Mouse (Mus musculus) kidney, adult 8-10 months (tissue): ENCODE results near the gene Parvg.
A peak's percentile ranks its signal among the peaks of the same experiment; 100 is the strongest.

ENCODE experiments used
- DNase-seq, 2 experiments: peaks; one replicate each; pipeline ENCODE4 v3.0.0; 2022

Gene Parvg

DNA sequence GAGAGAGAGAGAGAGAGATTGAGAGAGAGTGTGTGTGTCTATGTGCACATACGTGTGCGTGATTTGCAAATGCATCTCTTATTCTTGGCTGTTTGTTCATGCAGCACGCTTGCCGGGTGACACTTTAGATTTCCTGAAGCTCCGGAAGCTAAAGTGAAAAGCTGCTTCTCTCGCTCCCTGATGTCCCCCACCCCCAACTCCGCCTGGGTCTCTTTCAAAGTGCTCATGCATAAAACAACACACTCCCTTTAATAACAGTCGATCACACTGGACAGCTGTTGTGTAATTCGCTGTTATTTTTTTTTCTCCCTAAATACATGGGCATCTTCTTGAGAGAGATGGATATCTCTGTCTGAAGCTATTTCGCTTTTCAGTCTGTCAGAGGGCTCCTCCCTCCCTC is 18.5 kb upstream of the Parvg start:
- no peak for DNase-seq

DNA sequence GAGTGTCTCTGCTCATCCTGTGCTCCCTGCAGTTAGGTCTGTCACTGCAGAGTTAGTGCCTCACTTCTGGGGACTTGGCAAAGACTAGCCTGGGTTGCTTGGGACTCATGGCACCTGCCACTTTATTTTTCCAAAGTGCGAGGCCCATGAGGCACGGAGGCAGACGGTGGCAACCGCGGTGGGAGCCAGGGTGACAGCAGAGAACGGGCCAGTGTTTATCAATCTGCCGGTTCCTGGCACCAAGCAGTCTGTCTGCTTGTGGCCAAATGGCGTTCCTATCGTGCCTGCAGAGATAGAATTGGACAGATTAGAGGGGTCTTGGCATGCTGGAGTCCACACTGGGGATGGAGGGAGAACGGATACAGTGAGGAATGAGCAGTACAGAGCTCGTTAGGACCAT is 13.6 kb upstream of the Parvg start:
- no peak for DNase-seq

DNA sequence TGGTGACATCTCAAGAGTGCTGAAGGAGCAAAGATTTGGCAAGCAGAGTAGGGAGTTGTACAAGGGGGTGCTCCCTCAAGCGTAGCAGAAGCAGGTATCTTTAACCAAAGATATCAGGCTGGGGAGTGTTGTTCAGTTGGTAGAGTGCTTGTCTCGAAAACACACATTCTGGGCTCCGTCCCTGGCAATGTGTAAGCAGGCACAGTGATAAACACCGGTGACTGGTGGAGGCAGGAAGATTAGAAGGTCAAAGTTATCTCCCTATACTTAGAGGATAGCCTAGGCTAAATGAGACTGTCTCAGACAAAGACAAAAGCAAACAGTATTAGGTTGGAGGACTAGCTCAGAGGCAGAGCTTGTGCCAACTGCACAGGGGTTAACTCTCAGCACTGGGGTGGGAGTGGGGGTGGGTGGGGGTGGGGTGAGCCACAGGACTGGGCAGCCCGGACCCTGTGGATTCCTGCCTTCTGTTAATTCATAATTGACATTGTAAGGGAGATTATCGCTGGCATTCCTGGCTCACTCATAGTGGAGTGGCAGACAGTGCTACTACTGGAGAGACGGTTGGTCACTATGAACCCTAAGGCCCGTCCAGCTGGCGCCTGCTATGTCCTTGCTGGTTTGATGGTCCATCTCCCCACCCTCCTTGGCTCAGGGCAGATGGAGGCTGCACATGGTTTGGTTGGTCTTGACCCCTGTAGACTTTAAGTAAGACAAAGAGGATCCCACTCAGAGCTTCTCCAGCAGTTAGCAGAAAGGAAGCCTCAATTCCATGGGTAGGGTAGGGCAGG is 12.3 kb upstream of the Parvg start:
- no peak for DNase-seq

DNA sequence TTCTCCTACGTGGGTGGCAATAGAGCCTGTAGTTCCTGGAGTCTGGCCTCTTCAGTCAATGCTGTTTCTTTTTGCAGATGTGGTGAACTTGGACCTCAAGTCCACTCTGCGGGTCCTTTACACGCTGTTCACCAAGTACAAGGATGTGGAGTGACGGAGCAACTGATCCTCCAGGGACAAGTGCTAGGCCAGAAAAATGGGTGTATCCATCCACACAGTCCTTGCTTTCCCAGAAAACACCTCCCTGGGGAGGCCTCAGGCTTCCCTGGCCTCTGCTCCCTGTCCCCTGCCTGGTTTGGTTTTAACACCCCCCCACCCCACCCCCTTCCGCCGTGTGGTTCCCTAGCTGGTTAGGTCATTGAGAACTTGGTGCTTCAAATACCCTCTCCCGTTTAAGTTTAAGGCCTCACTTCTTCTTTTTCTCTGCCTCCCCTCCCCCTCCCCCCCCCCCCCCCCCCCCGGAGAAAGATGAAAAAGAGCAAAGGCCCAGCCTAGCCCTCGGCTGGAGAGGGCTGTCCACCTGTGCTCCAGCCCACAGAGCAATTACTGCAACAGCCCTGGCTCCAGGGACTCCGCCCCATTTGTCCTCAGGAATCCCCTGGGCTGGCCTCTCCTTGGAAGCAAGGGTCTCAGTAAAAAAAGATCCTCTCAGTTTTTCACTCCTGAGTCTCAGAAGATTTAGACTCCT is 10.8 kb upstream of the Parvg start:
- no peak for DNase-seq

DNA sequence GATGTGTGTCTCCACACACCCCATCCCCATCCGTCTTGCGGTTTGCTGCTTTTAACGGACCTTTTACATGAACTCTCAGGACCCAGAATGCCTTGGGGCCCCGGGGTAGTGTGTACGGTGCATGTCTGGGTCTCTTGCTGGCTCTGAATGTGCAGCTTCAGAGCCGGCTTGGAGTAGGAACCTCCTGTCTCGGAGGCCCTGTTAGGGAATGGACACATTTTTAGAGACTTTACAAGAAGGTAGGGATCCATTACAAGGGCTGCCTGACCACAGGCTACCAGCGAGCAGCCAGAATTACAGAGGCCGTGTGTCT is 10.3 kb upstream of the Parvg start:
- DNase-seq, result no peak

DNA sequence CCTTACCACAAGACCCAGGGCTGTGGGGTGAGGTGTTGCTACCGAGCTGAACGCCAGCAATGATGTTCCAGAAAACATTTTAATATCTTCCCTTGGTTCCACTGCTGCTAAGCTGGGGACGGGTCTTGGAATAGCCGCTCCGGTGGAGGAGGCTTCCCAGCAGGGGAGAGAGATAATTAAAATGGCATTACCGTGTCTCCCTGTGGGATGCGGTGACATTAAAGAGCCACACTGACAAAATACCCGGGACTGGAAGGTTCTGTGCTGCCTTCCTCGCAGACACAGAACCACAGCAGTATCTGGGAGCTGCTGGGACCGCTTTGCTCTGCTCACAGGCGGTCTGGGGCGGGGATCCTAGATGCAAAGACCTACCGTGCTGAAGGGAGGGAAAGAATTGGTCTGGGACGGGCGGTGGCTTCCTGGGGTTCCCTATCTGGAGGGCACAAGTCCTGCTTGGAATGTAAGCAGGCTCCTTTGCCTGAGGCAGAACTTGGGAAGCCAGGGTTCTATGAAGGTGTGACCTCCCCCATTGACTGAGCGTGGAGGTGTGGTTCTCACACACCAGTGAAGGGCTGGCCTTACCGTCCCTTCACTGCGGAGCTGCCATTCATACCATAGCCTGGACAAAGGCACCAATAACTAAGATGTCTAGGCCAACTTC is 9.3 kb upstream of the Parvg start:
- DNase-seq, result no peak

DNA sequence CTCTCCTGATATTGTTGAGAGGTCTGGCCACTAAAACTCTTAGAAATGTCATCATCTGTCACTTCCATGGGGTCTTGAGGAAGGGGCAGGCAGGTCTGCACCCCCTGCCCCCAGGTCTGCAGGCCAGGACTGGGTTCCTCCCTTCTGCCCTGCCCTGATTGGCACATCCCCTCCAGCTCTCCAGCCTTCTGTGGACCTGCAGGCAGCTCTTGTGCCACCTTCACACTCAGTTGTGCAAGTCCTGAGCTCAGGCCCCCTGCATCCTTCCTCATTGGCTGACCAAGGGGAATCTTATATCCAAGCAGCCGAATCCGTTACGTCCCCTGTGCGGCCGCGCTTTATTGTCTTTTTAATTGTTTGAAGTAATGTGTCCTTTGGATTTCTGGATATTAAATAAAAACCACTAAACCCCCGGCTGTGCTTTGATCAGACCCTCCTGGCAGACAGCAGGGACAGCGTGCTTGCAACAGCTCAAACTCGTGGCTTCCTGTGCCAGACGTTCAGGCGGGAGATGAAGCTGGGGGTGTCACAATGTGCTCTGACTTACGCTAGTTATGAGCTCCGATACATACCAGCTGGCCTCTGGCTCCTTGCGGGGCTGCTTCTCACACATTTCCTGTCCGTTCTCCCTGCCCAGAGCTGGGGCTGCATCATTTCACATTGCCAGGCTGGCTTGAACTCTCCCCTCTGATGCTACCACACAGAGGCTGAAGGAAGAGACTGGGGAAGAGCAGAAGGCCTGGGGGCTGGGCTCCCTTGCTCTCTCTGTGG is 8.4 kb upstream of the Parvg start:
- DNase-seq, result no peak

DNA sequence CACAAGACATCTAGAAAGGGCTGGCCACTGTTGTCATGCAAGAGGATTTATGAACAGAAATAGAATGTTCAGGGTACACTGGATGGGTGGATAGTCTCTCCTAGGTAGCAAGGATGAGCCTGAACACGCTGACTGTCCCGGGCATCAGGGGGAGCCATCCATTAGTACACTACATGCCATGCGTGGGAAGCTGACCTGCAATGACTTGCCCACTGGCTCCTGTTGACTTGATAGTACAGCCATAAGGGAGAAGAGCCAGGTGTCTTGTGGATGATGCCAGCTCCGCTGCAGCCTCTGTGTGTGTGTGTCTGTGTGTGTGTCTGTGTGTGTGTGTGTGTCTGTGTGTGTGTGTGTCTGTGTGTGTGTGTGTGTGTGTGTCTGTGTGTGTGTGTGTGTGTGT is 4.4 kb upstream of the Parvg start:
- DNase-seq, result no peak

DNA sequence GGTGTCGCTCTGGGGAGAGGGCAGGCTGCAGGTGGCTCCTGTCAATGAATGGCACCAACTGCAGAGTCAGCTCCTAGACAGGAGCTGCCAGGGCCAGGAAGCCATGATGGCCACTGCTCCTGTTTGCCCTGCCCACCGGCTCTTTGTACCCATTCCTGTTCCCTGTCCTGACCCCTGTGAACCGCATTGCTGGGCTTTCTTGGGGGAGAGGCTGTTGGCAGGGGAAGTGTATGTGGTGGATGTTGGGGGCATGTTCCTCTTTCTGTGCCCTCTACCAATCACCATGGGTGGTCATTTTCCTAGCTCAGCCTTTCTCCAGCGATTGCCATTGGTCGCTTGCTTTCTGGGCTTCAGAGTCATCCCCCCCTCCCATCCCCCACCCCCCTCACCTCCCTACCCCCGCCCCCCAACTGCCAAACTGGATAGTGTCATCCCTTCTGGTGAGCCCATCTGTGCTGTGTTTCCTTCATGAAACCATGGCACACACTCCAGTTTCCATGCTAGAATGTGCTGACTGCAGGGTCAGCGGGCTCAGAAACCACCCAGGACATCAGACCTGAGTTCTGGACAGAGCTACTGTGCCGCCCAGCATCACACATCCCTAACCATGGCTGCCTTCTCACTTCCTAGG is 2.2 kb upstream of the Parvg start:
- no peak for DNase-seq

DNA sequence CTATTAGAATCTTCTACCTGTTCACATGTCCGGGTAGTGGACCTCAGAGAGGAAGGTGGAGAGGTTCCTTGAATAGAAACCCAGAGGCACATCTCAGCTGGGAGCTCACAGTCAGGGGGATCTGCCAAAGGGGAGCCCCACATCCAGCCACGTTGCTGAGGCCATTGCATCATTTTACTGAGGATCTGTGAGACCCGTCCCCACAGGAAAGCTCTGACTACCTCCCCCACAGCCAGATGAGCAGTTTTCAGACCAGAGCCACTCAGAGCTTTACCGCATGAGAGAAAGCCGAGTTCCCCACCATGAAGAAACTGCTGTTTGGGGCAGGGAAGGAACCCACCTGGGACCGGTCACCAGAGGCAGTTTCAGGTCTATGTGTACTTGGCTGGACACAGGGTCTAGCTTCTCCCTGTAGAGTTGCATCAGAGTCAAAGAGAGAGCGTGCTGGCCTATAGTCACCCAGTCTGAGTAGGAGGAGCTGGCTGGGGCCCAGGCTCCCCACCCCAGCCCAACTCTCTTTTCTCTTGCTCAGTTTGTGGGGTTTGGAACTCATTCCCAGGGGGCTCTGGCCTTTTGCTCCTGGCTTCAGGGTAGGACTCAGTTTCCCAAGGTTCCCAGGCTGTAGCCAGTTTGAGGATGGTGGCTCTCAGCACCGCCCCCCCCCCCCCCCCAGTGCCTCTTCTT is 1.2 kb downstream of the Parvg start:
- no peak for DNase-seq

DNA sequence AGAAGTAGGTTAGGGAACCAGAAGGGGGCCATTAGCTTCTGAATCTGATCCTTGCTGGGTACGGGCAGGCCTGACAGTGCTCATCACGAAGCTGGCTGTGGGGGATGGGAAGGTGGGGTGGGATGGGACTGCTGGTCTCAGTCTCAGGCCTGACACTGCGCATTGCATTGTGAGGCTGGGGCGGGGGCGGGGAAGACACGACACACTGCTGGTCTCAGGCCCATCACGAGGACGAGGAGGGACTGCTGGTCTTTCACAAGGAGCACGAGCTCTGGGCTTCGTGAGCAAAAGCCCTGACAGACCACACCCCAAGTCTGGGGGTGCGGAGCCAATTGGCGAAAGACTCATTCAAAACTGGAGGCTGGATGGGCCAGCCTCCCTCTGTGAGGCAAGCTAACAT is 1.9 kb downstream of the Parvg start:
- no peak for DNase-seq

DNA sequence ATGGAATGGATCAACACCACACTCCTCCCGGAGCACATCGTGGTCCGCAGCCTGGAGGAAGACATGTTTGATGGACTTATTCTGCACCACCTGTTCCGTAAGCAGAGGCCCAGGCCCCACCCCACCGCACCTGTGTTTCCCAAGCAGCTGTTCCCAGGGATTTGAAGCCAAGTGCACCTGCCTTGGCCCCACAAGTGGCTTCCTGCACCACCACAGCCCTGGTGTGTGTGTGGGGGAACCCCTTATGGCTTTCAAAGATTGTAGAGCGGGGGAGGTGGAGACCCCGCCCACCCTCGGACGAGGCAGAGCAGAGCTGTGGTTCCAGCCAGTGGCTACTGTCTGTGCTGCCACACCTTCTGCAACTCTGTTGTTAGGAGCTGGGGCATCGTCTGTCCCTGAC is 5.0 kb downstream of the Parvg start:
- DNase-seq, result no peak

DNA sequence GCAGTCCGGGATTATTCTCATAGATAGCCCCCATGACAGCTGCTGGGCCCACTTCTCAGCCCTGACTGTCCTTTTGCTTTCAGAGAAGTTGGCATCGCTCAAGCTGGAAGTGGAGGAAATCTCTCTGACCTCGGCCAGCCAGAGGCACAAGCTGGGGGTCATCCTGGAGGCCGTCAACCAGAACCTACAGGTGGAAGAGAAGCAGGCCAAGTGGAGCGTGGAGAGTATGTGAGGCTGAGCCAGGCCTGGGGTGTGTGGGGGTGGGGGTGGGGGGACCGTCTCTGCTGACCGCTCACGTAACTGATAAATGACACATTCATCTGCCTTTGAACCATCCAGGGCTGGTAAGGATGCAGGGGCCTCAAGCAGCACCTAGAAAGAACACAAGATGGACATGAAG is 6.1 kb downstream of the Parvg start:
- peak; percentile 29 to 45 for DNase-seq

DNA sequence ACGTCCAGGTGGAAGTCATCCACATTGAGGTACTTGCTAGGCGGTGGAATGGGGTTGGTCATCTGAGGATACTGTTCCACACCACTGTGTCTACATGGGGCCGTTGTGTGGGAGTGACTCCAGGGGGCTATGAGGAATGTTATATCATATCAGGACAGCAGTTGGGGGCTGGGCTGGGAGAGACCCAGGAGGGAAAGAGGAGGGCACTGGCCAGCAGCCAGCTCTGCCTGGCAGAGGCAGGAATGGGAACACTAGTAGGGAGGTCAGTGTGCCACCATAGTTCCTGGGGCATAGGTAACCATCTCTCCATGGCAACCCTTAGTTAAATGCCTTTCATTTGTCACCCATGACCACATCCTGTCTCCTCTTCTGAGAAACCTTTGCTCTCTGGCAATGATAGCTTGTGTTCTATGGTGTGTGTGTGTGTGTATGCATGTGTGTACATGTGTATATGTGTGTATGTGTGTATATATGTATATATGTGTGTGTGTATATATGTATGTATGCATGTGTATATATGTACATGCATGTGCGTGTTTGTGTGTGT is 7.3 kb downstream of the Parvg start:
- DNase-seq, result no peak

DNA sequence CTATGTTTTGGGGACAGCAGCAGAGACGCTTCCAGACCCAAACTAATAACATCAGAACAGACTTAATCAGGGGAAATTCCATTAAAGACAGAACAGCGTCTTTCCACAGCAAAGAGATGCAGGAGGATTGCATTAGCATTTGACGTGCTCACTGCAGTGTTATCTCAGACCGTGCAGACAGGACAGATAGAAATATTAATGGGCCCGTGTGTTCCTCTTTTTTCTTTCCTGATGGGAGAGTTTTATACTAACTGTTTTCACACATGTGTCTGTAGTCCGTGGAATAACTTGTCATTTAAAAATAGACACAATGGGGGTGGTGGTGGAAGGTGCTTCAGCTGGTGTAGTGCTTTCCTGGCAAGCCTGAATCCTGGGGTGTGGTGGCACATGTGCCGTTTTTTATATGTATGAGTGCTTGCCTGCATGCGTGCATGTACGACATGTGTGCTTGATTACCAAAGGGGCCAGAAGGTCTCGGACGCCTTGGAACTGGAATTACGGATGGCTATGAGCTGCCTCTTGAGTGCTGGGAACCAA is 12.5 kb downstream of the Parvg start:
- no peak for DNase-seq

DNA sequence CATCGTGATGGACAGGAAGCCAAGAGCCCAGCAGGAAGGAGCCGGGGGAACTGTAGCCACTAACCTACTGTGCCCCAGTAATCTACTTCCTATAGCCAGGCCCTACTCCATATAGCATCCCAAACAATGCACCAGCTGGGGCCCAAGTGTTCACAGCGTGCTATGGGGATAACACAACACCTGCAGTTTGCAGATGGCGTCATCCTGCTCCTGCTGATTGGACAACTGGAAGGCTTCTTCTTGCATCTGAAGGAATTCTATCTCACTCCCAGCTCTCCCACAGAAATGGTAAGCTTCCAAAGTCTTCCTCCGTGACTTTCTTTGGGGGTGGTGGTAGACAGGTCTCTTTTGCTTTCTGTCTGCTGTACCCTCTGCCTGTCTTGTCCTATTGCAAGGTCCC is 13.8 kb downstream of the Parvg start:
- DNase-seq, result no peak

DNA sequence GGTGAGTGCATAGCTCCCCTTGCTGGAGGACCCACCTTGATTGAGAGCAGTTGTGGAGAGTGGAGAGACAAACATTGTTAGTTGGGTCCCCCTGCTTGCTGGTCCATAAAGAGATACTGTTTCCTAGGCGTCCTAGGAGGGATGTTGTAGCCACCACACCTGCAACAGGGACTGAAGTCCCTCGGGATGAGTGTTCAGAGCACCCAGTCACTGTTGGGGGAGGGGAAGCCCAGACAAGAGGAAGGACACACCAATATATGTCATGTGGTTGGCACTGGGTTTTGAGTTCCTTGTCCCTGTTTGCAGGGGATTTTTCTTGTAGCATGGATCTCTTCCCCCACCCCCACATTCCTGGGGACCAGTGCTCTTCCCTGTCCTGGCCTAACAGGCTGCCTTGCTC is 17.1 kb downstream of the Parvg start:
- DNase-seq, result no peak

DNA sequence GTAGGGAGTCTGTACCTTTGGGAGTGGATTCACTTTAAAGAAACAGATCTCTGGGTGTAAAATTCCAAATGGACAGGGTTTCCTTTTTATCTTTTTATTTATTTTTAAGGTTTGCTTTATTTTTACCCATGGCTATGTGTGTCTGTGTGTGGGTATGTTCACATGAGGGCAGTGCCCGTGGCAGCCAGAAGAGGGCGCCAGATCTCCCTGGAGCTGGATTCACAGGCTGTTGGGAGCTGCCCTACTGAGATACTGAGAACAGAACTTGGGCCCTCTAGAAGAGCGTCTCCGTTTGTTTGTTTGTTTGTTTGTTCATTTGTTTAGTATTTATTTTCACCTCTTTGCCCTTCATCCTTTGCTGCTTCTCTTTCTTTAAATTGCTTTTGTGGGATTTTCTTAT is 24.9 kb downstream of the Parvg start:
- DNase-seq, result no peak

DNA sequence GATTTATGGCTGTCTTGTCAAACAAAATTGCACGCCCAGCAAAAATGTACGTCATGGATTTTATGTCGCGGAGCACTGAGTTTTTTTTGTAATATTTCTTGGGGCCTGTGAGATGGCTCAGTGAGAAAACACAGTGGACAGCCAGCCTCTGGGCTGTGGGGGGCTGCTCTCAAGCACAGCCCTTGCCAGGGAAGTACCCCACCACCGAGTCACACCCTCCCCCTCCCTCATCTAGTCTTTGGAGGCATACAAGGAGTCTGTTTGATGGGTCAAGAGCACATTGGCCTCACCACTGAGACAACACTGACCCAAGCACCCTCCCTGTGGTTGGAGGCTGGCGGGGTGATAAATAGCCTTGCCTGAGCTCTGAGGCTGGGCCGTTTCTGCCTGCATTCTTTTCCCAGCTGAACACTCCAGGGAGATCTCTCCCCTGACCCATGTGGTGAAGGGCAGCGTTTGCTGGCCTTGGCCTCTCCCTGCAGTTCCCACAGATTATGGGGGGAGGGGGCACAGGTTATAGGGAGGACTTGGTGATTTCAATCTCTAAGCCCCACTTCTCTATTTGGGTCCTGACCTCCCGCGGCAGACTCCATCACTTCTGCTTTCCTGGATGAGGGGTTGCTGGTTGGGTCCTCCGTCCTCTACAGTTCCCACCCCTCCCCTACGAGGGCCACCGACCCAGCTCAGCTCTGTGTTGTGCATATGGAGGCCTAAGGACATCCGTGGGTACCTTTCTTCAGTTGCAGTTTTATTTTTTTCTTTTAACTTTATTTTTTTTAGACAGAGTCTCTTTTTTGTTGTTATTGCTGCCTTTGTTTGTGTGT is 26.3 kb downstream of the Parvg start:
- no peak for DNase-seq

DNA sequence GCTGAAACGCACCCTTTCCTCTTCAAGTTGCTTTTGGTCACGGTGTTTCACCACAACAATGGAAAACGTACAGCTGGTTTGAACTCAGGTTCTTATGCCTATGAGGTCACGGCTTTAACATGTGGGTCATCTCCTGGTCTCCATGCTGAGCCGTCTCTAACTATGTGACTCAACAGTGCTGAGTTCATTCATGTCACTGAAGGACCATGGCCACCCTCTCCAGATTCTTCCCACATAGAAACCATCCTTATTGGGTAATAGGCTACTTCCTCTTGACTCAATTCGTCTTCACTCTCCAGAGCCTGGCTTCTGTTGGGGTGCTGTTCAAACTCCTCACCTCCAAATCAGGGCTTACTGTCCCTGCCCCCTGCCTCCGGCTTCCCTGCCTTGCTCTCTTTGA is 27.5 kb downstream of the Parvg start:
- no peak for DNase-seq
